Mouse (Mus musculus) T-helper 17 cell (primary cell): ENCODE measurements around the gene Sertad2.

Experiments
- in situ Hi-C, 2 experiments: fragments of 300-600 bp; cut with MboI, MseI; formaldehyde crosslinking; loops; 1 replicate in 1 of 2; 2 replicates in 1 of 2; pipeline ENCODE4 v1.15.1; 2025; ENCODE audit warnings: high pct_unique_total_duplicates in 2 of 2

The Sertad2 gene

GRCm38 (mm10) chr11:20639918-20640447 lies 96.9 kb downstream of the Sertad2 start:
- in situ Hi-C loops = loop anchor here (5.0 to 10.0 kb wide), 2 partner anchors 98 to 395 kb away; partner anchors contain the start of genes Sertad2 (in 2 of the 2) and Cep68 (in 1 of the 2)

GRCm38 (mm10) chr11:20642321-20642720 lies 99.3 kb downstream of the Sertad2 start:
- in situ Hi-C loops = no loop called here

- in situ Hi-C loops = no loop called here
These were observed 100.1 kb downstream of the Sertad2 start for GRCm38 (mm10) chr11:20643161-20643560.

- in situ Hi-C loops = no loop called here
These were observed 101.1 kb downstream of the Sertad2 start for GRCm38 (mm10) chr11:20644166-20644565.

- in situ Hi-C loops = no loop called here
These were observed 101.8 kb downstream of the Sertad2 start for GRCm38 (mm10) chr11:20644872-20645271.

- in situ Hi-C loops = no loop called here
These were observed 102.5 kb downstream of the Sertad2 start for GRCm38 (mm10) chr11:20645521-20645920.

DNA sequence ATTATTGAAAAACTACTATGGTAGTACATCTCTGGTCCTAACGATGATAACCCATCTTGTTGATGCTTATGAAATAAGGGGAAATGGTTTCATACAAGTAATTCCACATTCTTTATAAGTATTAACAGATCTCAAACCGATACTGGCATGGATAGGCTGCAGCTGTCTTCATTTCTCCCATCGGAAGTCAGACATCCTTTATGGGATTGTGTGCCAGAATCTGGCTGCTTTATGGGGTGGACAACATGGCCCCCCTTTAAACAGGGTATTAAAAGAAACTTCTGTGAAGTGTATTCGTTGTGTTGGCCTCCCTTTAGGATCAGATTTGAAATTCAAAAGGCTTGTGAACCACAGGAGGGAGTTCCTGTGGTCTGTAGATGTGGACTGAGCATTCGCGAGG lies 103.1 kb downstream of the Sertad2 start:
- in situ Hi-C loops = no loop called here

GRCm38 (mm10) chr11:20646986-20647726 lies 104.1 kb downstream of the Sertad2 start:
- in situ Hi-C loops = no loop called here

- in situ Hi-C loops = no loop called here
These were observed 105.0 kb downstream of the Sertad2 start for GRCm38 (mm10) chr11:20647902-20648625.

- in situ Hi-C loops = no loop called here
These were observed 106.4 kb downstream of the Sertad2 start for GRCm38 (mm10) chr11:20649477-20649876.

DNA sequence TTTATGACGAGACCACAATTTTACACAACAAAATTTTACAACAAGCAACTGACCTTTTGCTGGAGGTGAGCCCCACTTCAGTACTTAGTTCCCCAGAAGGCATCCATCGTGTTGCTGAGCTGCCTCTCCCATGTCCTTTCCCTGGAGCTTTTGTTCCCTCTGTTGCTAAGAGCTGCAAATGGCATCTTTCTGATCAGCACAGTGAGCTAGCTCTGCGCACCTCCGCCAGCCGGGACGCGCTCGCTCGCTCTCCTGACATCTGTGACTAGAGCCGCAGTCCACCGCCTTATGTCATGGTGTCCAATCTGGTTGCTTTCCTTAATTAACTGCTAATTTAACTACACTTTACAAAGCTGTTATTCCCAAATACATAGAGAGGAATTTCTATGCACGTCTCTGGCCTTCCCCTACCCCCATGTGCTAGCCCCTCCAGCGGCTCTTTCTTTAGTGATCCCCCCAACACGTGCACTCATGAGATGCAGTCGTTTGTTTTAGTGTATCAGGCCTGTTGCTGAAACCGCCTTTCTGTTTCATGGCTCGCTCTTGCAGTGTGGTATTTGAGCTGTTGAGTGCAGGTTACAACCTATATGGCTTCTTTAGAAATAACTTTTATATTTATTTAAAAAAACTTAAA lies 107.1 kb downstream of the Sertad2 start:
- in situ Hi-C loops = loop anchor here in 1 of 2 experiments (5.0 to 10.0 kb wide), 2 partner anchors 205 to 692 kb away; no protein-coding TSS in a partner anchor

DNA sequence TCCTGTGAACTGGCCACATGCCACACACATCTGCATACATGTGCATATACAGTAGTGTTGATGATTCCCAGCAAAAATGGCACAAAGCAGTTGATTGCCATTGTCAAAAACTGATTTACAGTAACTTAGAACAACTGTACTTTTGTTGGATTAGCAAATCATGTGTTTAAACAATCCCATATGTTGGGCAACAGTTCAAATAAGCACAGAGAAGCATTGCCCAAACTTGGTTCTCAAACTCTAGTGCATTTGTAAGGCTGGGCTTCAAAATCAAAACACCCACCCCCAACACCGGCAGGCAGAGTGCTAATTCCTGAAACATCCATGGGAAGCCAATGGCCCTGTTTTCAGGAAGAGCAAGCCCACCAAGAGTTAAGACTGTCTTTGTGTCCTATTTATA lies 108.1 kb downstream of the Sertad2 start:
- in situ Hi-C loops = loop anchor here in 1 of 2 experiments (5.0 to 10.0 kb wide), 2 partner anchors 206 to 691 kb away; no protein-coding TSS in a partner anchor

DNA sequence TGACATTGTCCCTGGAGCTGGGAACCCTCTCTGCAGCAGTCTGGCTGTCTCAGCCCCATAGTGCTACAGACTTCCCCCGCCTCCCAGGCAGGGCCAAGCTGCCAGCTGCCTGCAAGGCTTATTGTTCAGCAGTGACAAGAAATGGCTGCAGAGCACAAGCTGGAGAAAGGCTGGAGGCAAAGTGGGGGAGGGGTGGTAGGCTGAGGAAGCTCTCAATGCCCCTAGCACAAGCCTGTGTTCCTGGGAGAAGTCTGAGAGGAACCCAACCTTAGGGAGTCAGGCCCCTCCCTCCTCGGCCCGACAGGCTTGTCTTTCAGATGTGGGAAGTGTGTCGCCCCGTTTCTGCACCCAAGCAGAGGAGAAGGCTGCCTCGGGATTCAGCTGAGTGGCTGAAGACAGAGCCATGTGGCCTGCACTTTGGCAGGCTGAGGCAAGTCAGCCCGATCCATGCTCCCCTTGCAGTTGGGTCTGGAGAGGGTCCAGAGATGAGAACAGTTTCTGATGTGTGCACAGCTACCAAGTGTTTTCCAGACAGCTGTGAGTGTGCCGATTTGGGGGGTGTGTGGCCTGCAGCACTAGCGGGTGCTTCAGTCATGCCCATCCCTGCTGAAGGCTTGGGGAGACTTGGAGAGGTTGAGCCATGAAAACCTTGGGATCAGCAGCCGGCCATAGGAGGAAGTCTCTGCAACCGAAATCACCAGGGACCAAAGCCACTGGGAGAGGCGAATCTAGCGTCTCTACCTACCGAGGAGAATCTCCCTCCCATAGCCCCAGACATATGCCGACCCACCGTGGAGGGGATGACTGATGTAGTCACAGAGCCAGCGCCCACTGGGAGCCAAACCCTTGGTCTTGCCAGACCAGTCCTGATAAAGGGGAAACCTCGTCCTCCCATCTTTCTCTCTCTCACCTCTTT lies 113.0 kb downstream of the Sertad2 start:
- in situ Hi-C loops = loop anchor here (5.0 to 10.0 kb wide), 2 partner anchors 204 to 211 kb away; no protein-coding TSS in a partner anchor

DNA sequence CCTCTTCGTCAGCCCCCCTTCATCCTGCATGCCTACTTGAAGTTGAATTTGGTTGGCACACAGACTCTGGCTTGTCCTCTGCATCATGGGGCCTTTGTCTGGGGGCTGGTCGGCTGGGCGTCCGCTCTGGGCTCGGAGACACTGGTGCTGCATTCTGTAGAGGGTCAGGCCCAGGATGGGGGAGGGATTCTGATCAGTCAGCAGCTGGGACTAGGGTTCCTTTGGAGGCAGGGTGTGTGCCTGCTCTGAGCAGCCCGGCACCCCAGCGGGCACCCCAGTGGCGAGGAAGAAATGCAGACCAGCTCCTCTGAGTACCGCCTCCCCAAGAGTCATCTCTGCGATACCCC lies 113.6 kb downstream of the Sertad2 start:
- in situ Hi-C loops = loop anchor here (5.0 to 10.0 kb wide), 2 partner anchors 204 to 212 kb away; no protein-coding TSS in a partner anchor

GRCm38 (mm10) chr11:20659094-20659493 lies 116.0 kb downstream of the Sertad2 start:
- in situ Hi-C loops = loop anchor here (5.0 to 10.0 kb wide), 2 partner anchors 207 to 214 kb away; no protein-coding TSS in a partner anchor

GRCm38 (mm10) chr11:20660111-20661097 lies 117.4 kb downstream of the Sertad2 start:
- in situ Hi-C loops = no loop called here

GRCm38 (mm10) chr11:20661652-20662051 lies 118.6 kb downstream of the Sertad2 start:
- in situ Hi-C loops = no loop called here

- in situ Hi-C loops = no loop called here
These were observed 119.8 kb downstream of the Sertad2 start for GRCm38 (mm10) chr11:20662811-20663210.

GRCm38 (mm10) chr11:20663580-20664198 lies 120.6 kb downstream of the Sertad2 start:
- in situ Hi-C loops = no loop called here
